Mouse (Mus musculus) hindbrain, embryonic 13.5 days (tissue): ENCODE measurements around the gene Smok3b. TPM values are rescaled to one million over a fixed set of nuclear protein-coding genes. Genes with fewer than 3 reads are reported as not detected.
"Not testable (repeated sequence)": the region's sequence is repeated elsewhere in the genome, so short reads cannot be mapped to it uniquely, and the experiment has no call there.

Experiments
- ATAC-seq: fragments of 200-750 bp; cut with Nextera tagmentation; 2 replicates; pipeline ENCODE4 v1.8.0; 2017; ENCODE audit warnings: moderate TSS enrichment; ENCODE audit not compliant: low FRiP score
- H3K27ac ChIP-seq: fragments of 300-500 bp; sonication (generic); 2 replicates; pipeline ENCODE4 v1.5.1; 2015; ENCODE audit warnings: inconsistent platforms, mild to moderate bottlenecking, moderate library complexity
- H3K27me3 ChIP-seq: fragments of 300-500 bp; sonication (generic); 2 replicates; pipeline ENCODE4 v1.6.1; 2015; ENCODE audit warnings: mild to moderate bottlenecking, inconsistent platforms
- H3K36me3 ChIP-seq: fragments of 300-500 bp; sonication (generic); 2 replicates; pipeline ENCODE4 v1.6.1; 2015; ENCODE audit warnings: mild to moderate bottlenecking, inconsistent platforms
- H3K4me1 ChIP-seq: fragments of 300-500 bp; sonication (generic); replicated peaks from 2 replicates; pipeline ENCODE4 v1.6.1; 2015; ENCODE audit warnings: inconsistent platforms
- H3K4me2 ChIP-seq: fragments of 300-500 bp; sonication (generic); 2 replicates; pipeline ENCODE4 v1.6.1; 2015; ENCODE audit warnings: inconsistent platforms, mild to moderate bottlenecking, moderate library complexity
- H3K4me3 ChIP-seq: fragments of 300-500 bp; sonication (generic); 2 replicates; pipeline ENCODE4 v1.5.1; 2015; ENCODE audit warnings: mild to moderate bottlenecking, inconsistent platforms
- H3K9ac ChIP-seq: fragments of 300-500 bp; sonication (generic); 2 replicates; pipeline ENCODE4 v1.6.1; 2015; ENCODE audit warnings: mild to moderate bottlenecking, inconsistent platforms
- H3K9me3 ChIP-seq: fragments of 300-500 bp; sonication (generic); 2 replicates; pipeline ENCODE4 v1.6.1; 2016; ENCODE audit warnings: inconsistent platforms
- WGBS: fragments of 180-500 bp; shearing (Covaris S2); methylation state at CpG from one replicate; pipeline ENCODE4 v1.1.7; 2015; 5-methylcytosine and 5-hydroxymethylcytosine counted together
- polyA plus RNA-seq: library from polyadenylated mRNA; unstranded; fragments of >200 nt; fragmentation: Nextera tagmentation; extraction: Ambion mirVana; gene quantifications from 2 replicates; pipeline ENCODE4 v1.2.1, GENCODE M21; 2015

Gene Smok3b
- polyA plus RNA-seq, 1 experiment from 2014 or later, result not detected

GRCm38 (mm10) chr5:138019577-138019976 is 1.7 kb upstream of the Smok3b start:
- H3K9ac ChIP-seq, H3K9me3 ChIP-seq, H3K36me3 ChIP-seq, H3K4me1 ChIP-seq, H3K4me3 ChIP-seq, ATAC-seq, H3K27me3 ChIP-seq, H3K4me2 ChIP-seq, H3K27ac ChIP-seq: not testable (repeated sequence)
- WGBS, result 93% methylated on average over 4 of the region's 4 CpGs

DNA sequence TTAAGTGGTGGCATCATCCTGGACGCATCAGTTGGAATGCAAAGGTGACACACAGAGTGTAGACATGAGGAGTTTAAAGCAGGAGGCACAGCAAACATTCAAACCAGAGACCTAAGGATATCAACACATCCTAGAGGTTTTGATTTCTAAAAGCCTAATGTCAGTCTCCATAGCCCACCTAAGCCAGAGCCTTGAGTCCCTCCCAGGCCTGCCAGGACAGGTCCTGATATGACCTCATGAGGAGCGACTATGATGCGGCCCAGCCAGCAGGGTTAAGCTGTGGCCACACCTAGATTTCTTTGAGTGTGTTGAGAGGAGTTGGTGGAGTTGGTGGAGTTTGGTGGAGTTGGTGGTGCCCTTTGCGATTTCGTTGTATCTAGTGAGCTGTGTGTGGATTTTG is 31.7 kb downstream of the Smok3b start, which contains the start of gene Smok3c:
Gene Smok3c, plus strand, starts transcription at position 301 of the 400 bp plus-strand sequence.
- not testable (repeated sequence) for ATAC-seq, H3K27me3 ChIP-seq, H3K36me3 ChIP-seq, H3K9me3 ChIP-seq, H3K4me3 ChIP-seq, H3K9ac ChIP-seq, H3K27ac ChIP-seq, H3K4me2 ChIP-seq, H3K4me1 ChIP-seq
- no CpG with 5 or more reads among the region's 5 CpGs for WGBS

DNA sequence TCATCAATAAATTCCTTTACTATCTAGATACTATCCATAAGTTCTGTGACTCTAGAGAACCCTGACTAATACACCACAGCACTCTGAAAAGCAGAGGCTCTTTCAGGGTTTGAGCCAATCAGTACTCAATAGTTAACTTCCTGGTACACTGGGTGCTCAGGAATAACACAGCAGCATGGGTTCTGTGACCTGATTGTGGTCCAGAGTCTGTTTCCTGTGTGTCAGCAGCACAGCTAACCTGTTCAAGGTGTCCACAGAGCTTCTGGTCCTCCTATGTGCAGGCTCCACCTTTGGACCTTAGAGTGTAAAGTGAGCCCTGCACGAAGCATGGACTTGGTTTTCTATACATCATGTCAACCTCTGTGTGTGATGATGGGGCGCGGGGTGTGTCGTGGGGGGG is 52.6 kb downstream of the Smok3b start:
- Histone ChIP-seq H3K4me2 (no peak overlapping the region), H3K36me3 (no peaks in the 10 kb centered on the region), H3K27ac (no peak overlapping the region), H3K9me3 (no peaks in the 10 kb centered on the region), H3K4me1 (no peaks in the 10 kb centered on the region), H3K4me3 (no peak overlapping the region), H3K27me3 (no peaks in the 10 kb centered on the region; the same call in 1 of the 2 replicates), H3K9ac (no peak overlapping the region)
- 93% methylated on average over 4 of the region's 4 CpGs for WGBS
- no peak for ATAC-seq

- H3K4me3 ChIP-seq, result no peak overlapping the region
- no peaks in the 10 kb centered on the region for H3K9me3 ChIP-seq
- no peaks in the 10 kb centered on the region for H3K4me1 ChIP-seq
- no peak overlapping the region for H3K9ac ChIP-seq
- no peak for ATAC-seq
- H3K27me3 ChIP-seq, result no peaks in the 10 kb centered on the region; the same call in 1 of the 2 replicates
- no peaks in the 10 kb centered on the region for H3K36me3 ChIP-seq
- H3K4me2 ChIP-seq, result no peak overlapping the region
- 78% methylated on average over 3 of the region's 3 CpGs for whole genome bisulfite sequencing
- H3K27ac ChIP-seq, result no peak overlapping the region
Observed at GRCm38 (mm10) chr5:138075684-138076083, 54.5 kb downstream of the Smok3b start.

GRCm38 (mm10) chr5:138076148-138076547 is 54.9 kb downstream of the Smok3b start:
- ATAC-seq, result no peak
- Histone ChIP-seq H3K4me3 (no peak overlapping the region), H3K36me3 (no peaks in the 10 kb centered on the region), H3K27ac (no peak overlapping the region), H3K4me1 (no peaks in the 10 kb centered on the region), H3K9me3 (no peaks in the 10 kb centered on the region), H3K9ac (no peak overlapping the region), H3K4me2 (no peak overlapping the region), H3K27me3 (no peaks in the 10 kb centered on the region; the same call in 1 of the 2 replicates)
- 56% methylated on average over 2 of the region's 2 CpGs for WGBS

- Histone ChIP-seq H3K9me3 (no peaks in the 10 kb centered on the region), H3K9ac (no peak overlapping the region), H3K36me3 (no peaks in the 10 kb centered on the region), H3K4me3 (no peak overlapping the region), H3K4me1 (no peaks in the 10 kb centered on the region), H3K27ac (no peak overlapping the region), H3K27me3 (no peaks in the 10 kb centered on the region; the same call in 1 of the 2 replicates), H3K4me2 (no peak overlapping the region)
- no peak for ATAC-seq
- WGBS, result 88% methylated on average over 5 of the region's 5 CpGs
Observed at GRCm38 (mm10) chr5:138080456-138080855, 59.2 kb downstream of the Smok3b start.

DNA sequence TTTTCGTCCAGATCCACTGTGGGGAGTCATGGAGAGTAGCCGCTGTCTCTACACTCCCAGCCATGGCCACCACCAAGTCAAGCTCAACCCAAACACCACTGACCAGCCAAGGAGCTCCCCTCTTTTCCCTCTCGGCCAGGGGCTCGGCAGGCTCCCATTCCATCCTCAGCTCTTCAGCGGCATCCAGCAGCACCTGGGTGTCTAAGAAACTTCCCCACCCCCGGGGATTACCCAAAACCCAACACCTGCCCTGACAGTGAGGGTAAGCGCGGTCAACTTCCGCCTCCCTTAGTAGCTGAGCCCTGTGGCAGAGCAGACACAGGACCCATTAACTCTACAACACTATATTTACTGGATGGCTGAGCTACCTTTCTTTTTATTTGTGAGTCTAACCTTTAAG is 60.2 kb downstream of the Smok3b start:
- Histone ChIP-seq H3K4me1 (peaks cover 5% of the 10 kb centered on the region), H3K9ac (no peak overlapping the region), H3K36me3 (no peaks in the 10 kb centered on the region), H3K27me3 (no peaks in the 10 kb centered on the region; the same call in 1 of the 2 replicates), H3K4me2 (no peak overlapping the region), H3K4me3 (no peak overlapping the region), H3K27ac (no peak overlapping the region), H3K9me3 (no peaks in the 10 kb centered on the region)
- WGBS, result 83% methylated on average over 9 of the region's 9 CpGs
- ATAC-seq, result no peak

GRCm38 (mm10) chr5:138083318-138083900 is 62.2 kb downstream of the Smok3b start:
- Histone ChIP-seq H3K9ac (no peak overlapping the region), H3K4me3 (no peak overlapping the region), H3K9me3 (no peaks in the 10 kb centered on the region), H3K27me3 (no peaks in the 10 kb centered on the region; the same call in 1 of the 2 replicates), H3K27ac (no peak overlapping the region), H3K4me2 (no peak overlapping the region), H3K4me1 (peaks cover 24% of the 10 kb centered on the region), H3K36me3 (peaks cover 7% of the 10 kb centered on the region; the same call in 1 of the 2 replicates)
- no peak for ATAC-seq
- WGBS, result 74% methylated on average over 2 of the region's 2 CpGs

DNA sequence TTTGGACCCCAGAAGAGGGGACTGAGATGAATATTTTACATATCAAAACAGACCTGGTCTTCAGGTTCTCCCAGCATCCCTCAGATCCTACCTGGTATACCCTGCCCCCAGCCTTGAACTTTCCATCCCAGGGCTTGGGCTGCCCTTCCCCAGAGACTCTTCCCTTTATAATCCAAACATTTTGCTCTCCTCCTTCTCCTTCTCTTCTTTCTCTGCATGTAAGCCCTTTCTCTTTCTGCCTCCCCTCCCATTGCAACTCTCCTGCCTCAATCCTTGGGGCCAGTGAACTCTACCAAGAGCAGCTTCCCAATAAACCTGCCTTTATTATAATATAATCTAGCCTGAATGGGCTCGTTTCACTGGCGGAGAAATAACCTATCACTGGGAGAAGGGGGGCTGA is 62.7 kb downstream of the Smok3b start:
- ATAC-seq, result no peak
- Histone ChIP-seq H3K4me2 (no peak overlapping the region), H3K27me3 (no peaks in the 10 kb centered on the region), H3K9me3 (no peaks in the 10 kb centered on the region), H3K27ac (no peak overlapping the region), H3K36me3 (peaks cover 8% of the 10 kb centered on the region; the same call in 1 of the 2 replicates), H3K9ac (no peak overlapping the region), H3K4me1 (peaks cover 30% of the 10 kb centered on the region), H3K4me3 (no peak overlapping the region)
- WGBS, result 97% methylated on average over 2 of the region's 2 CpGs

DNA sequence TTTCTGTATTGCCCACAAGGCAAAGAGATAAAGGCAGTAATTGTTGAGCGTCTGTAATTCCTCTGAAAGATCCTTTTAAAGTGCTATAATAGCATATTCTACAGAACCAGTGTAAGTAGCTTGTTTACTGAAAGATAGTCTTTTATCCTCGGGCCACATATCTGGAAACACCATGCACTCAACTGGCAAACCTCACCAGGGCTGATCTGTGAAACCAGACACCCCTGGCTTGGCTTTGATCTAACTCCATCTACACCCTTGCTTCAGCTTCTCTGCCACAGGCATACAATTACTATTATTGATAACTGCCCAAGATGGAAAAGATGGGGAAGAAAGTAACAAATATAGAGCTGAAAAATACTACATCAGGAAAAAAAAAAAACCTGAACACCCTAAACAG is 63.3 kb downstream of the Smok3b start:
- Histone ChIP-seq H3K27ac (no peak overlapping the region), H3K9ac (no peak overlapping the region), H3K4me2 (peak overlapping the region; percentile 80), H3K36me3 (peaks cover 13% of the 10 kb centered on the region; the same call in 1 of the 2 replicates), H3K27me3 (no peaks in the 10 kb centered on the region), H3K4me1 (peaks cover 35% of the 10 kb centered on the region), H3K9me3 (no peaks in the 10 kb centered on the region), H3K4me3 (peak overlapping the region; percentile 92)
- WGBS, result 72% methylated on average over 2 of the region's 2 CpGs
- ATAC-seq, result peak; percentile 19

DNA sequence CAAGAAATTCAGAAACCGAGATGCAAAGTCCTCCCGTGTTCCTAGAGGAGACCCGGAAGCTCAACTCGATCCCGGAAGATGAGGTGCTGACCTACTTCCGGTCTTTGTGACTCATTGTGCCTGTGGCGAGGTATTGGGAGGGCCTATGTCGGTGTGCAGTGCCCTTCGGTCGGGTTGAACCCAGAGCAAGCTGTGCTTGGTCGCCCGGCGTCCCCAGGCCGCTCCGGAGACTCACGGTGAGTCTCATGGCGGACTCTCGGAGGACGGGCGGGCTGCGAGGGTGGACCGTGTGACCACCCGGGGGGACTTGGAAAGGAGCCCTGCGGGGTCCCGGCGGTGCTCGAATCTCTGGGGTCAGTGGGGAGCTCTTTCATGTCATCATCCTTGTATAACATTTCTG is 63.8 kb downstream of the Smok3b start, which contains the start of gene Zkscan1:
Gene Zkscan1, plus strand, starts transcription at position 89 of the 400 bp plus-strand sequence.
- peaks cover 36% of the 10 kb centered on the region for H3K4me1 ChIP-seq
- H3K4me2 ChIP-seq, result peak within 1 kb of the TSS; percentile 80
- H3K27ac ChIP-seq, result peak within 1 kb of the TSS; percentile 95
- peak within 1 kb of the TSS; percentile 97 for H3K9ac ChIP-seq
- H3K4me3 ChIP-seq, result peak within 1 kb of the TSS; percentile 92
- ATAC-seq, result peak; percentile 95
- peaks cover 13% of the 10 kb centered on the region; the same call in 1 of the 2 replicates for H3K36me3 ChIP-seq
- under 1% methylated on average over 27 of the region's 27 CpGs for WGBS
- no peaks in the 10 kb centered on the region for H3K9me3 ChIP-seq
- H3K27me3 ChIP-seq, result no peaks in the 10 kb centered on the region

- Histone ChIP-seq H3K4me3 (peak overlapping the region; percentile 92), H3K36me3 (peaks cover 13% of the 10 kb centered on the region; the same call in 1 of the 2 replicates), H3K9me3 (no peaks in the 10 kb centered on the region), H3K27me3 (no peaks in the 10 kb centered on the region), H3K4me1 (peaks cover 36% of the 10 kb centered on the region), H3K27ac (peak overlapping the region; percentile 95), H3K4me2 (peak overlapping the region; percentile 80), H3K9ac (peak overlapping the region; percentile 97)
- WGBS, result 0% methylated on average over 18 of the region's 18 CpGs
- ATAC-seq, result no peak
Observed at GRCm38 (mm10) chr5:138085421-138085911, 64.2 kb downstream of the Smok3b start.

- no peak overlapping the region for H3K27ac ChIP-seq
- ATAC-seq, result no peak
- peaks cover 36% of the 10 kb centered on the region for H3K4me1 ChIP-seq
- no peaks in the 10 kb centered on the region for H3K9me3 ChIP-seq
- H3K9ac ChIP-seq, result peak overlapping the region; percentile 58; the same call in 1 of the 2 replicates
- 83% methylated on average over 3 of the region's 3 CpGs for WGBS
- H3K4me2 ChIP-seq, result peak overlapping the region; percentile 80
- no peaks in the 10 kb centered on the region for H3K27me3 ChIP-seq
- H3K4me3 ChIP-seq, result peak overlapping the region; percentile 92
- peaks cover 13% of the 10 kb centered on the region; the same call in 1 of the 2 replicates for H3K36me3 ChIP-seq
Observed at GRCm38 (mm10) chr5:138086842-138087241, 65.6 kb downstream of the Smok3b start.
